Mouse (Mus musculus) adrenal gland, postnatal 36 days (tissue): ENCODE results near the gene St3gal5. TPM values are rescaled to one million over a fixed set of nuclear protein-coding genes. Genes with fewer than 3 reads are reported as not detected.
A peak's percentile ranks its signal among the peaks of the same experiment; 100 is the strongest.

ENCODE experiments used
- DNase-seq, 2 experiments: peaks; one replicate each; pipeline ENCODE4 v3.0.0; 2021; ENCODE audit warnings: mixed read lengths in 1 of 2
- total RNA-seq, 2 experiments: library from RNA; stranded (reverse); gene quantifications; 2 replicates each; pipeline ENCODE4 v1.2.3; 2021

St3gal5 gene
- total RNA-seq, 2 experiments from 2014 or later, result 109 to 295 TPM

DNA sequence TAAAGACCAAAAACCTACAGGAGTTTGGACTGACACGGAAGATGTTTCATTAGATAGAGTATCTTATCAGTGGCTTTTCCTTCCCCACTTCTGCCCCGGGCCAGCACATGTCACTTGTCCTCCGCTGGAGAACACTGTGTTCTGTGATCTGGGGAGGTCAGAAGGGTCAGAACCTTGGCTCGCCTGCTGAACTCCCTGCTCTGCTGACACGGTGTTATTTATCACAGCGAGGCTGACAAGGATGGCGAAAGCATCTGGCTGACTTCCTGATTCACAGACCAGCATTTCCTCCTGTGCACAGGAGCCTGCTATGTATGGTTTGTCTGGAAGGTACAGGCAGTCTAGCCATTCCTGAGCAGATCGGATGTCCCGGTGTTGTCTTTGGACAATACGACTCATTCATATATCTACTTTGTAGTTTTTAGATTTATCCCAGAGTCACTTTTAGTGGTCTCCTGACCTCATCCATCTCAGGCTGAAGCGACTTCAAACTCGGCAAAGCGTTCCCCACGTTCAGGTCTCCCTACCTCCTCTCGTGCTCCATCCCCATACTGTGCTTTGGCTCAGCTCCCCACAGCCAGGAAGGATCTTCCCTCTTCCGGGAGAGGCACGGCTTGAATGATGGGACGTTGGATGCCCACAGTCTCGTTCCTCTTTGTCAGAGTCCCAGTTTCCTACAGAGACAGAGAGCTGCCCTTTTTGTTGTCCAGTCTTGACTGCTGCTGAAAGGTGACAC, 64.9 kb downstream of the St3gal5 start:
- peak; percentile 89 for DNase-seq

DNA sequence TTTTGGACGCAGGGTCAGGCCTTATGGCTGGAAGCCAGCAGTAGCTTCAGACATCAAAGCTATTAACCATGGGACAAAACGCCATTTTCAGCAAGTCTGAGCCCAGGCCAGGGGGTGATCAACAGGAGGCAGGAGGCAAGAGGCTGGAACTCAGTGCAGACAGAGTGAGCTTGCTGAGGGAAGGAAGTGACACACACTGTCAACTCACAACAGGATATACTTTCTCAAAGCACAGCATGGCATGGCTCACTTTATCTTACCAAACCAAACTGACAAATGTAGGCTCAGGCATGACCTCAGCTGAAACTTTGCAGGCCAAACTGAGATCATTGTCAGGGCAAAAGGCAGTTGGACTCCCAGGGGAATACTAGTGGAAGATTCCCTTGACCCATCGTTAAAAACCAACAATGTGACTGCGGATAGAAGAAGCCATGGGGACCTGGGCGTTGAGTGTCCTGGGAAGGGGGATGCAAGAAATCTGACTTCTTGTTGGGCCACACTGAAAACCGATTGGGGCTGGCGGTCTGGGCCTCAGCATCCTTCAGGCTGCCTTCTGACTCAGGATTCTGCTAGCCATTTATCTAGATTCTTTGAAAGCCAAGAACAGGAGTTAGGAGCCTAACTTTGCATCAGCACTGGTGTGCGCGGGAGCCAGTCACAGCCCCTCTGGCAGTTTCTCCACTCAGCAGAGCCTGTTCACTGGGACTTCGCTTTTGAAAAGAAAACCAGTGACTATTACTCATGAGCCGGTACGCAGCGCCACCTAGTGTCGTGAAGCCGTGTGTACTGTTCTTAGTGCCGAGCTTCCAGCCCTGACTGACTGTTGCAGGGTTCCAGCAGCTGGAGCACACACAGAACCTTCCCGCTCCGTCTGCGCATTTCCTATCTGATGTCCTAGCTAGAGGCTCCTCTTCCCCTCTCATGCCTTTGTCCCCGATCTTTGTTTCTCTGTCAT, 67.2 kb downstream of the St3gal5 start:
- DNase-seq, result peak; percentile 89 to 91

DNA sequence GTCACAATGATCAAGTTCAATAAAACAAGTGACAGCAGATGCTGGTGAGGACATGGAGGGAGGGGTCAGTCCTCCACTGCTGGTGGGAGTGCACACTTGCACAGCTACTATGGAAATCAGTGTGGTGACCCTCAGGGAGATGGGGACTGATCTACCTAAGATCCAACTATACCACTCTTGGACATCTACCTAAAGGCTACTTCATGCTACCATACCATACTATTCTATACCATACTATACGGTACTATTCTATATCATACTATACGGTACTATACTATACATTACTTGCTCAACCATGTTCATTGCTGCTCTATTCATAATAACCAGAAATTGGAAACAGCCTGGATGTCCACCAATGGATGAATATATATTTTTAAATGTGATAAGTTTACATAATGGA, 68.5 kb downstream of the St3gal5 start:
- DNase-seq, result no peak

DNA sequence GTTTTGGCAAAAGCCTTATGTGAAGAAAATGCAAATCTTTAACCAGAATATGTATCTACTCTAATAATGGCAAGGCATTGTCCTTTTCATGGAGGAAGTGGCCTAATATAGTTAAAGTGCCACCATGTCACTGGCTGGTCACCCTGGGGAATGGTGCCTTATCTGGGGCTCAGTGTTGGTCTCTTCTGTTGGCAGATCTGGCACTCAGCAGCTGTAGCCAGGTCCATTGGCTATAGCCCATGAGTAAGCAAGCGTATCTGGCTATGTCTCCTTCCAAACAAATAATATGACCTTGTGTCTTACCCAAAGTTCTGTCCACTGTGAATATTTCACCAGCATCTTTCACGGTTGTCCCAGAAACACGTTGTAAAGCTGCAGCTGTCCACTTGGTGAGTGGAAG, 74.0 kb downstream of the St3gal5 start:
- no peak for DNase-seq

DNA sequence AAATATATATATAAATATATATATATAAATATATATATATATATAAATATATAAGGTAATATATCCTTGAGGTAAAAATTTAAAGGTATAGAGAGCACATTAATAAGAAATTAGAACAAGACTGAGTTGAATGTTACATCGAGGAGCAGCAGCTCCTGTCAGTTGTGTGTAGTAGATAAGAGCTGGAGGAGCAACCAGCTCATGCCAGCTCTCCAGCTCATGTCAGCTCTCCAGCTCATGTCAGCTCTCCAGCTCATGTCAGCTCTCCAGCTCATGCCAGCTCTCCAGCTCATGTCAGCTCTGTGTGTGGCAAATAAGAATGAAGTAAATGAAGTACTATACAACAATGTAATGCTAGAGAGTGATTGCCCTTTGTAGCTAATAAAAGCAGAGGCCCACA, 76.0 kb downstream of the St3gal5 start:
- no peak for DNase-seq

GRCm38 (mm10) chr6:72175419-72175818, 78.0 kb downstream of the St3gal5 start:
- DNase-seq, result no peak

- DNase-seq, result no peak
These were observed 78.6 kb downstream of the St3gal5 start for GRCm38 (mm10) chr6:72176004-72176403.

GRCm38 (mm10) chr6:72177417-72177816, 80.0 kb downstream of the St3gal5 start:
- no peak for DNase-seq

DNA sequence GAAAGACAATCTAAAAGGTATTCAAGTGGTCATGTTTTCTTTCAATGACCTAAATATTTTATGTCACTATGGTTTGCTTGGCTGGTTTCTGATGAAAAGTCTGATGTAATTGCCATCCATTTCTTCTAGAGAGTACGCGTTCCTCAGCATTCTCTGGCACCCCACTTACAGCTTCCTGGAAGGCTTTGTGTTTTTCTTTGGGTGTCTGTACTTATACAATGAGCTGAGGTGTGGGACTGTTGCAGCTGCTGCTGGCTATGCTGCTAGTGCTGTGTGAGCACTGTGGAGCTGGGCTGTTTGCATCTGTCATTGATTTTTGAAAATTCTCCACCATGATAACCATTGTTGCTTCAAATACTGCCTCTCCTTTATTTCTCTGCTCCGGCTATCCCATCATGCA, 81.6 kb downstream of the St3gal5 start:
- DNase-seq, result no peak

GRCm38 (mm10) chr6:72179562-72180502, 82.4 kb downstream of the St3gal5 start:
- no peak for DNase-seq

- no peak for DNase-seq
These were observed 87.2 kb downstream of the St3gal5 start for GRCm38 (mm10) chr6:72184576-72184975.

DNA sequence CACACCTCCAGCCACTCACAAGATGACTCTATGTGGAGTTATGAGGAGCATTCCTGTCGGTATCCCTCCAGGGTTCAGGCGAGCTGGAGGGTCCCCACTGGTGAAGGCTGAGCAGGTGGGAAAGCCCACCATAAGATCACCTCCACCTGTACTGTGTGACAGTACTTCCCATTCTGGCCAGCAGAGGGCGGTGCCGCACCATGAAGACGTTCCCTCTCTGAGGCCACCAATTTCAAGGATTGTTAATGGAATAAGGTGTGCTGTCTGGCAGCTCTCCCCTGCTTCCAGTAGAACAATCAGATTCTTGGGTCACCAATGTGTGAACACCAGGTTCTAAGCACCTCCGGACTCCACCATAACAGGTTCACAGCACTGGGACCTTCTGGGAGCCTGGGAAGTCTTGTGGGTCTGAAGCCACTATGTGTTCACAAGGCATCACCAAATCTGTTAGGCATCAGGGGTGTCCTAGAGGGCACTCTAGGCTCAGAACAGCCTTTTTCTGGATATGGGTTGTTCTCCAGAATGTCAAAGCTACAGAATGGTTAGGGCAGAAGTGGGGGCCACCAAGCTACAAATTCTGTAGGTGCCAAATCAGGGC, 88.6 kb downstream of the St3gal5 start:
- DNase-seq, result peak; percentile 83 to 84

- no peak for DNase-seq
These were observed 89.4 kb downstream of the St3gal5 start for GRCm38 (mm10) chr6:72186809-72187208.

- DNase-seq, result peak in 1 of 2 experiments; percentile 35
These were observed 91.9 kb downstream of the St3gal5 start for GRCm38 (mm10) chr6:72189061-72189863.

DNA sequence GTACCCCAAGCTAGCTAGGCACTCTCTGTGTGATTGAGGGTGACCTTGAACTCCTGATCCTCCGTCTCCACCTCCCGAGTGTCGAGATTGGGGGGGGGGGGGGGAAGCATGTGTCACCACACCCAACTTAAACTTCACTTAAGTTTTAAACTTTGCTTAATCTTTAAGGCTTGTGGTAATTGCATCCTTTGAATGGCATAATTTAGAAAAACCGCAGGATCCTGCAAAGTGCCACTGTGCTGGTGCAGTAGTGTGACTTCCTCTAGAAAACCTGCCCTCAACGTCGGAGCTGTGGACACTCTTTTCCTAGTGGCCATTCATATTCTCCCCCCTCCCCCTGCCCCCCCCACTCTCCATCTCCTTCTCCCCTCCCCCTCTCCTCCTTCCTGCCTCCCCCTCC, 92.7 kb downstream of the St3gal5 start:
- no peak for DNase-seq

- DNase-seq, result no peak
These were observed 93.2 kb downstream of the St3gal5 start for GRCm38 (mm10) chr6:72190577-72190976.

DNA sequence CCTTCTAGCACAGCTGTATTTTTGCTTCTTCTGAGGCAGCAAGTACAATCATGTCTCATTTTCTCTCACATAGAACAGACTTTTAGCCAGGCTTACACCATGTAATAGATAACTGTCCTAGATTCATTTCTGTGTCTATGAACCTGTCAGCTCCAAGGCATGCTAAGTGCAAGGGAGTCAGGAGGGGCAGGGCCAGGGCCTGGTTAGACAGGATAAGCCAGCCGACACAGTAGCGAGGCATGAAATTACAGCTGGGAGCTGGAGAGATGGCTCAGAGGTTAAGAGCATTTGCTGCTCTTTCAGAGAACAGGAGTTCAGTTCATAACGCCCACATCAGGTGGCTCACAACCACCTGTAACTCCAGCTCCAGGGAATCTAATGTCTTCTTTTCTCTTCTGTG, 99.3 kb downstream of the St3gal5 start:
- no peak for DNase-seq

- DNase-seq, result no peak
These were observed 100.1 kb downstream of the St3gal5 start for GRCm38 (mm10) chr6:72197515-72197914.

GRCm38 (mm10) chr6:72200595-72201256, 103.3 kb downstream of the St3gal5 start:
- peak; percentile 43 to 45 for DNase-seq

DNA sequence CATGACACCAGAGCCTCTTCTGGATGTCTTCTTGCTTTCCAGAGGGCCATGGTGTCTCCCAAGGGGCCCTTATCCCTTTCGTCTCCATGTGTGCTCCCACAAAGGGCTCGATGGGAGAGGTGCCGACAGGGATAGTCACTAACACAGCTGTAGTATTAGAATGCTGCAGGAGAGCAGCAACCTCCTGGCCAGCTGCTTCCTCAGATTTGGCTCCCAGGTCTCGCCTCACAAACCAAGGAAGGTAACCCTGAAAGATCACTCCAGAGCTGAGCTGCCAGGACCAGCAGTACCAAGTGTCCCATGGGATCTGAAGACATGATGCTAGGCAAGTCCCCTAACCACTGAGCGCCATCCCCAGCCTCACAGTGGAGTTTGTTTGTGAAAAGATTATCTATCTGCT, 105.3 kb downstream of the St3gal5 start:
- DNase-seq, result no peak
